Mouse (Mus musculus) liver, embryonic 16.5 days (tissue): ENCODE measurements around the gene Tyk2. TPM values are rescaled to one million over a fixed set of nuclear protein-coding genes. Genes with fewer than 3 reads are reported as not detected.

Experiments used
- ATAC-seq: fragments of 200-750 bp; cut with Nextera tagmentation; 2 replicates; pipeline ENCODE4 v1.8.0; 2017; ENCODE audit warnings: low read depth, mild to moderate bottlenecking, moderate number of reproducible peaks, moderate library complexity
- H3K27ac ChIP-seq: fragments of 300-500 bp; sonication (generic); 2 replicates; pipeline ENCODE4 v1.5.1; 2014; ENCODE audit warnings: mild to moderate bottlenecking, low read length
- H3K27me3 ChIP-seq: fragments of 300-500 bp; sonication (generic); 2 replicates; pipeline ENCODE4 v1.6.1; 2014; ENCODE audit warnings: low read depth, low read length, mixed read lengths; ENCODE audit not compliant: control insufficient read depth, insufficient read depth
- H3K36me3 ChIP-seq: fragments of 300-500 bp; sonication (generic); 2 replicates; pipeline ENCODE4 v1.6.1; 2014; ENCODE audit warnings: mild to moderate bottlenecking; ENCODE audit not compliant: control insufficient read depth, insufficient read depth
- H3K4me1 ChIP-seq: fragments of 300-500 bp; sonication (generic); 2 replicates; pipeline ENCODE4 v1.6.1; 2014; ENCODE audit warnings: low read depth, low read length, mixed read lengths; ENCODE audit not compliant: control insufficient read depth
- H3K4me2 ChIP-seq: fragments of 300-500 bp; sonication (generic); 2 replicates; pipeline ENCODE4 v1.6.1; 2014; ENCODE audit warnings: low read depth, low read length, mixed read lengths
- H3K4me3 ChIP-seq: fragments of 300-500 bp; sonication (generic); 2 replicates; pipeline ENCODE4 v1.5.1; 2014; ENCODE audit warnings: low read depth, mild to moderate bottlenecking, low read length
- H3K9ac ChIP-seq: fragments of 300-500 bp; sonication (generic); 2 replicates; pipeline ENCODE4 v1.6.1; 2014; ENCODE audit warnings: low read depth, low read length
- H3K9me3 ChIP-seq: fragments of 300-500 bp; sonication (generic); replicated peaks from 2 replicates; pipeline ENCODE4 v1.6.1; 2016; ENCODE audit warnings: low read length; ENCODE audit not compliant: control insufficient read depth
- WGBS: fragments of 180-500 bp; shearing (Covaris S2); extraction: QIAGEN DNeasy Blood & Tissue Kit; methylation state at CpG from one replicate; pipeline ENCODE4 v1.1.7; 2014; ENCODE audit not compliant: insufficient replicate concordance; 5-methylcytosine and 5-hydroxymethylcytosine counted together
- polyA plus RNA-seq: library from polyadenylated mRNA; unstranded; fragments of >200 nt; fragmentation: Nextera tagmentation; extraction: Ambion mirVana; gene quantifications from 2 replicates; pipeline ENCODE4 v1.2.1, GENCODE M21; 2015

Tyk2 gene
- polyA plus RNA-seq, 1 experiment from 2014 or later = 8.9 TPM

DNA sequence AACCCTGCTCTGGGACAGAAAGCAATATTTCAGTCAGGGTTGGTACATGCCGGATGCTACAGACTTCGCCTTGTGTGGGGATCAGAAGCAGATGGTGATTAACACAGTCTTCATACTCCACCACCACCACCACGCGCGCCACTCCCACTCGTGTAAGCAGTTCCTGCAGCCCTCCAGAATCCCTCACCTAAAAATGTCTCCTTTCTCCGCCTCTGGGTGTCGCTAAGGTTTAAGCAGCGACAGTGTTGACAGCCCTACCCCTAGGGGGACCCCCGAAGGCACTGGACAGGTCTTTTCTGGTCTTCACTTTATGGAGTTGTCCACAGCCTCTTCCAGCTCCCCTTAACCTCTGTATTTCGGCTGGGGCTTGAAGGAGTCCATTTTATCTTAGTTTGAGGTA, 21.7 kb upstream of the Tyk2 start:
- Histone ChIP-seq H3K27me3 (no peaks in the 10 kb centered on the region), H3K4me3 (peak overlapping the region; percentile 12; the same call in 1 of the 2 replicates), H3K4me1 (peaks cover 31% of the 10 kb centered on the region), H3K9ac (no peak overlapping the region), H3K27ac (no peak overlapping the region), H3K36me3 (no peaks in the 10 kb centered on the region), H3K4me2 (peak overlapping the region; percentile 54), H3K9me3 (no peaks in the 10 kb centered on the region)
- no peak for ATAC-seq
- 3% methylated on average over 11 of the region's 11 CpGs for WGBS

- Histone ChIP-seq H3K27me3 (no peaks in the 10 kb centered on the region), H3K9me3 (no peaks in the 10 kb centered on the region), H3K27ac (peak within 1 kb of the TSS; percentile 73), H3K36me3 (no peaks in the 10 kb centered on the region; the same call in 1 of the 2 replicates), H3K4me1 (peaks cover 48% of the 10 kb centered on the region), H3K4me3 (peak within 1 kb of the TSS; percentile 86), H3K9ac (peak within 1 kb of the TSS; percentile 90), H3K4me2 (peak within 1 kb of the TSS; percentile 84)
- 2% methylated on average over 56 of the region's 56 CpGs for WGBS
- ATAC-seq = peak; percentile 97
These were observed 18.8 kb upstream of the Tyk2 start, which contains the start of gene Cdc37 for GRCm38 (mm10) chr9:21149654-21150419. Cdc37 (minus strand) TSS chr9:21149982.

GRCm38 (mm10) chr9:21149077-21149653, 18.1 kb upstream of the Tyk2 start:
- Histone ChIP-seq H3K27ac (peak overlapping the region; percentile 73), H3K4me2 (peak overlapping the region; percentile 84), H3K27me3 (no peaks in the 10 kb centered on the region), H3K36me3 (peaks cover 4% of the 10 kb centered on the region; the same call in 1 of the 2 replicates), H3K4me1 (peaks cover 48% of the 10 kb centered on the region), H3K9me3 (no peaks in the 10 kb centered on the region), H3K9ac (peak overlapping the region; percentile 90), H3K4me3 (peak overlapping the region; percentile 86)
- ATAC-seq = no peak
- 1% methylated on average over 8 of the region's 8 CpGs for WGBS

- Histone ChIP-seq H3K4me1 (peaks cover 43% of the 10 kb centered on the region), H3K9ac (peak overlapping the region; percentile 90)
These were observed 17.4 kb upstream of the Tyk2 start for GRCm38 (mm10) chr9:21148427-21148826.

GRCm38 (mm10) chr9:21146722-21147121, 15.7 kb upstream of the Tyk2 start:
- peaks cover 16% of the 10 kb centered on the region for H3K36me3 ChIP-seq
- no peaks in the 10 kb centered on the region for H3K27me3 ChIP-seq
- peak overlapping the region; percentile 18 for H3K4me2 ChIP-seq
- H3K9ac ChIP-seq = no peak overlapping the region
- WGBS = 29% methylated on average over 10 of the region's 10 CpGs
- no peak overlapping the region for H3K27ac ChIP-seq
- peak overlapping the region; percentile 7; the same call in 1 of the 2 replicates for H3K4me3 ChIP-seq
- peak; percentile 27 for ATAC-seq
- H3K4me1 ChIP-seq = peaks cover 36% of the 10 kb centered on the region
- H3K9me3 ChIP-seq = no peaks in the 10 kb centered on the region

More at GRCm38 (mm10) chr9:21148427-21148826, 17.4 kb upstream of the Tyk2 start:
- Histone ChIP-seq H3K27ac (peak overlapping the region; percentile 34; the same call in 1 of the 2 replicates), H3K4me2 (peak overlapping the region; percentile 84), H3K36me3 (peaks cover 6% of the 10 kb centered on the region; the same call in 1 of the 2 replicates), H3K9me3 (no peaks in the 10 kb centered on the region), H3K27me3 (no peaks in the 10 kb centered on the region), H3K4me3 (peak overlapping the region; percentile 86)
- ATAC-seq = no peak

DNA sequence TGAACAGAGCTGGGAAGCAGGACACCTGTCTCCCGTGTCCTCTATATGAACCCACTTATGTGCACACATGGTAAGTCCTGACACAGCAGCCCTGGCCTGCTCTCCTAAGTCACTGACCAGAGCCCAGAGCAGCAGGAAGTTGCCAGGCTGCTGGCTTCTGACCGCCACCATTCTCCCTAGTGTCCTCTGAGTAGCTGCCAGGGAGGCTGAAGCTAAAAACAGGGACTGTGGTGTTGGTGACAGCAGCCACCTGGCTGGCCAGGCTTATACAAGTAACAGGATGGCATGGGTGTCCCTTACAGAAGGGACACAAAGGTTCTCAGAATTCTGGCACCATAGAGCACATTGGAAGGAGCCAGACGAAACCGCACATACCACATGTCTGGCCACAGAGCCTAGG, 14.4 kb upstream of the Tyk2 start:
- 81% methylated on average over 4 of the region's 4 CpGs for WGBS
- H3K9me3 ChIP-seq = no peaks in the 10 kb centered on the region
- H3K4me3 ChIP-seq = no peak overlapping the region
- H3K27ac ChIP-seq = no peak overlapping the region
- H3K9ac ChIP-seq = no peak overlapping the region
- ATAC-seq = no peak
- peaks cover 36% of the 10 kb centered on the region for H3K4me1 ChIP-seq
- H3K4me2 ChIP-seq = no peak overlapping the region
- peaks cover 29% of the 10 kb centered on the region for H3K36me3 ChIP-seq
- no peaks in the 10 kb centered on the region for H3K27me3 ChIP-seq

- Histone ChIP-seq H3K4me1 (peaks cover 33% of the 10 kb centered on the region), H3K9me3 (no peaks in the 10 kb centered on the region), H3K27me3 (no peaks in the 10 kb centered on the region), H3K4me2 (no peak overlapping the region), H3K9ac (no peak overlapping the region), H3K36me3 (peaks cover 39% of the 10 kb centered on the region), H3K27ac (no peak overlapping the region), H3K4me3 (no peak overlapping the region)
- ATAC-seq = no peak
- WGBS = 81% methylated on average over 3 of the region's 3 CpGs
These were observed 13.3 kb upstream of the Tyk2 start for GRCm38 (mm10) chr9:21144361-21144760.

DNA sequence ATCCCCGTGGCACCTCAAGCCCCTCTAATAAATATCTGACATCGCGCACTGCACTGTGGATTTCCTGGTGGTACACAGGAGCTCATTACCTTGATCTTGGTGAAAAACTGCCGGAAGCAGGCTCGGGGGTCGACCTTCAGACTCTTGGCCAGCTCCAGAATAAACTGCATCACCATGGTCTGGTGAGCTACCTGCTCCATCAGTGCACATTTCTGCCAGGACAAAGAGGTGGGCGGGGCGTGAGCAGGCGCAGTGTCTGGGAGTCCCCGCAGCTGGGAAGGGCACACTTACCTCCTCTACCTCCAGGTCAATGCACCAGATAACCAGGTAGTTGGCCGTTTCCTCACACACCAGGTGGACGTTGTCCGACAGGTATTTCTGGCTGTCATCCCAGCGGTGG, 10.9 kb upstream of the Tyk2 start:
- Histone ChIP-seq H3K4me2 (no peak overlapping the region), H3K27ac (no peak overlapping the region), H3K9ac (no peak overlapping the region), H3K9me3 (no peaks in the 10 kb centered on the region), H3K36me3 (peaks cover 43% of the 10 kb centered on the region), H3K4me3 (no peak overlapping the region), H3K4me1 (peaks cover 11% of the 10 kb centered on the region), H3K27me3 (no peaks in the 10 kb centered on the region)
- no peak for ATAC-seq
- WGBS = 84% methylated on average over 14 of the region's 14 CpGs

GRCm38 (mm10) chr9:21138386-21138785, 7.3 kb upstream of the Tyk2 start:
- Histone ChIP-seq H3K27ac (no peak overlapping the region), H3K4me1 (no peaks in the 10 kb centered on the region; the same call in 1 of the 2 replicates), H3K36me3 (peaks cover 37% of the 10 kb centered on the region), H3K9ac (no peak overlapping the region), H3K4me2 (no peak overlapping the region), H3K4me3 (no peak overlapping the region), H3K9me3 (no peaks in the 10 kb centered on the region), H3K27me3 (no peaks in the 10 kb centered on the region)
- WGBS = 65% methylated on average over 4 of the region's 4 CpGs
- no peak for ATAC-seq
